Mouse (Mus musculus) WW6 (cell line): ENCODE results near the gene Sprtn.

Source experiments
- DNase-seq: peaks from one replicate; pipeline ENCODE4 v3.0.0-alpha.2; 2013; ENCODE audit warnings: low read depth, low spot score

Gene Sprtn

DNA sequence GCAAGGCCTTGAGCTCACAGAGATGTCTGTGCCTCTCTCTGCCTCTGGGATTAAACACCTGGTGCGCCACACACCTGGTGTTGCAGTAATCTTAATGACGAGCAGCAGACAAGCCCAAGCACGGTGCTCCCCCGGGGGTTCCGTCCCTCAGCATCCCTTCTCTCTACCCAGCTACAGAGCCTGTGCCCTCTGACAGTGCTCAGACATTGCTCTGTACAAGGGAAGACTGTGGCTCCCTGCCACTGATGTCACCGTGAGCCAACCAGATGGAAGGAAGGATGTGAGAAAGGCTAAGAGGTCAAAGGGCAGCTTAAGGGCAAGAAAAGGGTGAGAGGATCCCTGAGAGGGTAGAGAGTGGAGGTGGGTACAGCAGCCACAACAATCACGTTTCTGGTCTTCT lies 46.7 kb downstream of the Sprtn start:
- no peak for DNase-seq

DNA sequence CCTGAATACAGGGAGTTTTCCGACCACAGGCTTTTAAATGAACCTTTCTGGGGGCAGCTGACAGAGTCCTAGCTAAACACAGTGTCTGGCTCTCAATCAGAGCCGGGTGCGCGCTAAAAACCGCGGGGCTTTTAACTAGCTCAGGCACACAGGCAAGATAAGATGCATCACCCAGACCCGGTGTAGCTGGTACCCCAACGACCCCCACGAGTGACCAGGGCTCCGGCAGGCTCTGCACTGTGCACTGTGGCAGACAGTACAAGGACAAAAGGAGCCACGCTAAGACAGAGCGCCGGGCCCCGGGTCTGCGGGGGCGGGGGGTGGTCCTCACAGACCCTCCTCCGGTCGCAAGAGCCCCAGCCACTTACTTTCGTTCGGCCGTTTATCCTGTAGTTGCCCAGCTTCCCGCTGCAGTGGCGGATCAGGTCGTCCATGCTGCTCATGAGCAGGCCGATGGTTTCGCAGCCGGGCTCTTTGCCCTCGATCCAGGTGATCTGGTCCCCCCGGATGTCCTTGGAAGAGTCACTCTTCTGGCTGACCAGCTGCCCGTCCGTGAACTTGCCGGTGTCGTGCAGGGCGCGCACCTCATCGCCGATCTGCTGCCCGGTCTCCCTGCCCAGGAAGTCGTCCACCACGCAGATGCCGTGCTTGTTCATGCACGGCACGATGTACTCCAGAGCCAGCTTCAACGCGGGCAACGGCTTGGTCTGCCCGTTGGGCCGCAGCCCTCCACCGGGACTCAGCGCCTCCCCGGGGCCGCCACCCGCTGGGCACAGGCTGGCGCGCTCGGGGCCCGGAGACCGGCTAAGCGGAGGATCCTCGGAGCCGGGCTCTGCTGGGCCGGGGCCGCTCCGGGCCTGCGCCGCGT lies 50.4 kb downstream of the Sprtn start:
- no peak for DNase-seq

DNA sequence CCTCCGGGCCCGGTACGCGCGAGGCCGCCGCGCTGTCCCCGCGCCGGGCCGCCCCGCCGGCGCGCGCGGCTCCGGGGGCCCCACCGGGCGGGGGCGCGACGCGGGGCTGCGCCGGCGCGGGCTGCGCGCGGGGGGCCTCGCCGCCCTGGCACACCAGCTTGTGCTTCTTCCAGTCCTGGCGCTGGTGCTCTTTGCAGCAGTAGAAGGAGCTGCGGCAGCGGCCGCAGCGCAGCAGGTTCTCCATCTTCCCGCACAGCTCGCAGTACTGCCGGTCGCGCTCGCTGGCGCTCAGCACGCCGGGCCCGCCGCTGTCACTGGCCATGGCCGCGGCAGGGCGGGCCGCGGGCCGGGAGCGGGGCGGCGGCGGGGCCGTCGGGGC lies 51.0 kb downstream of the Sprtn start:
- DNase-seq: no peak

DNA sequence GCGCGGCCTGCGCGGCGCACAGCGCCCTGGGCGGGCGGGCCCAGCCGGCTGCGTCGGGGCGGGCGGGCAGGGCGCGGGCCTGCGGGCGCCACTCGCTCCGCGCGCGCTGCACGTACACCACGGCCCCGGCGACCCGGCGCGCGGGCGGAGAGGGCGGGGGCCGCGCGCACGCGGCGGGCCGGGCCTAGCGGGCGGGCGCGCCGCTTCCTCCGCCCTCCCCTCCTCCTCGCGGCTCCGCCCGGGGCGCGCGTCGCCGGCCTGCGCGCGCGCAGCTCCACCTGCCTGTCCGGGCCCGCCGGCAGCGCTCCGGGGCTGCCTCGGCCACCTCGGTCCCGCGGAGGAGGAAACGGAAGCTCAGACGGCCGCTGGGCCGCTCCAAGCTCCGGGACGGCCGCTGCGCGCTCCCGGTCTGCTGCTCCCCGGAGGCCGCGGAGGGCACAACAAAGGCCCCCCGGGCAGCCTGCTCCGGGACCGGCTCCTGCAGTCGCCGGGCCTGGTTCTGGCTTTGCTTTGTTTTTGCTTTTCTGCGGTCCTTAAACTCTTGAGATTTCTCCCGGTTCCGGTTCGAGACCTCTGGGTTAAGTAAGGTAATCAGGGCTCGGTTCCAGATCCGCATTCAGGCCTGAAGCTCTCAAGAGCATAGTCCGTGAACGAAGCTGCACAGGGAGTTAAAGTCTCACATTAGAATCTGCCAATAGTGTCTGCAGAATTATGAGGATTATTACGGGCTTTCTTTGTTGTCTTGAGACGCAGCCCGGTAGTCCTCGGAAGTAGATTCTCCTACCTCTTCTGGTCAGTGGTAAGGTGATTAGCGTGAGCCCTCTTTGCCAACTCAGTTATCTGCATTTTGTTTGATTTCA lies 51.8 kb downstream of the Sprtn start, which contains the start of gene Egln1:
Gene Egln1 (minus strand): TSS at position 116 of the 860 bp plus-strand sequence.
- DNase-seq: no peak

DNA sequence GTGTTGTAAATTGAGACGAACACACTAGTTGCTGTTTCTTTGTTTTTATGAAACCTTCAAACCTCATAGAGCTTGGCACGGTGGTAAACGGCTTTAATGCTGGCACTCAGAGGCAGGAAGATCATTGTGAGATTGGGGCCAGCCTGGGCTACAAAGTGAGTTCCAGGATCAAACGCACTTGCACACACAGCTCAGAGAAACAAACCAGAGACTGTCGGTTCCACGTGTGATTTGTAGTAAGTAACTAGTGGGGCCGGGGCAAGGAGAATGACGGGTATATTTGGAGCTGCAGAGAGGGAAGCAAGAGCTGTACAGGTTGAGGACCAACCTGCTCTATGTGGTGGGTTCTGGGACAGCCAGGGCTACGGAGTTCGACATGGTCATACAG lies 52.4 kb downstream of the Sprtn start:
- DNase-seq: no peak

DNA sequence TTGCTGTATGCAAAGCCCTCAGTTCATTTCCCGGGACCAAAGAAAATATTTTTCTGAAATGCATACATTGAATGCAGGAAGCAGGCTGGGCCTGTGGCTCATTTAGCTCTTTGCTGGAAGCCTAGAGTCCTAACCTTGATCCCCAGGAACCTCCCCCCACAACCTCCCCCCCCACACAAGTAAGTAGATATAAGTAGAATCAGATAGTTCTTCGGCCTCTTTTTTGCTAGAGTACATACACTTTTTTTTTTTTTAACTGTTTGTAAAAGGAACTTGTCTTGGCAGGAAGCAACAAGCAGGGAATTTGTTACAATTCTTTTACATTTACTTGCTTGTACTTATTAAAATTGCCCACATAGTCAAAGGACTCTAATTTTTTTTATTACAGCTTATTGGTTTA lies 53.2 kb downstream of the Sprtn start:
- DNase-seq: no peak

DNA sequence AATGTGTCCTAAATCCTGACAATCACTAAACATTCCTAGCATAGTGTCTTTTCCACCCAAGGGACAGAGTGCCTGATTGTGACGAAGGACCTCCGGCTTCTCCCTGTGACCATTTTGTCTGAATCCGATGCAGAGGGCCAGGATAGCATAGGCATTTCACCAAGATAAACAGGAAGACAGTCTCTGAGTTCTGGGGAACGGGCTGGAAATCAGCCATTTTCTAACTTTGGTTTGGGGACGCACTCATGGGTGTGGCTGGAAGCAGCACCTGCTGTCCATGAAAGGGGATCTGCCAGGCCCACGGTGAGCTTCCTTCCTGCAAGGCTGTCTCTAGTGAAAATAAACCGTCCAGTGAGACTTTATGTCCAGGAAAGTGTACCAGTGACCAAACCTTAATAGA lies 55.5 kb downstream of the Sprtn start:
- DNase-seq: no peak

DNA sequence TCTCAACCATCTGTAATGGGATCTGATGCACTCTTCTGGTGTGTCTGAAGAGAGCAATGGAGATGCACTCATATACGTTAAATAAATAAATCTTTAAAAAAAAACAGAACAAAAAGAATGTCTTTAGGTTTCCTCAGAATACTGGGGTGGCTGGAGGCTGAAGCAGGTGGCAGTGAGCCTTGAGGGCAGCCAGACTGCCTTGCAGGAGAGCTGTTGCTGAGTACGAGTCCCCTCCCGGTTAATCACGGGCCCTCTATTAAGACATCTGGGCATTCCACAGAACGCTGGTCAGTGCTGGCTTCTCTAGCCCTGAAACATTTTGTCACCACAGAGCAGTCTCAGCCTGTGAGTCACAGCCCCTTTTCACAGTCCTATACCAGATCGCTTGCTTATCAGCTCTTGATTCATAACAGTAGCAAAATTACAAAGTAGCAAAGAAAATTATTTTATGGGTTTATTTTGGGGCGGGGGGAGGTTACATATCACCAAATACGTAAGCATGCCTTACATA lies 56.9 kb downstream of the Sprtn start:
- DNase-seq: no peak
